Mouse (Mus musculus): ENCODE measurements around the gene Caln1. TPM values are rescaled to one million over a fixed set of nuclear protein-coding genes. Genes with fewer than 3 reads are reported as not detected.

The Caln1 gene
- total RNA-seq, 2 experiments from 2014 or later = 0.05 TPM; not detected in 1

DNA sequence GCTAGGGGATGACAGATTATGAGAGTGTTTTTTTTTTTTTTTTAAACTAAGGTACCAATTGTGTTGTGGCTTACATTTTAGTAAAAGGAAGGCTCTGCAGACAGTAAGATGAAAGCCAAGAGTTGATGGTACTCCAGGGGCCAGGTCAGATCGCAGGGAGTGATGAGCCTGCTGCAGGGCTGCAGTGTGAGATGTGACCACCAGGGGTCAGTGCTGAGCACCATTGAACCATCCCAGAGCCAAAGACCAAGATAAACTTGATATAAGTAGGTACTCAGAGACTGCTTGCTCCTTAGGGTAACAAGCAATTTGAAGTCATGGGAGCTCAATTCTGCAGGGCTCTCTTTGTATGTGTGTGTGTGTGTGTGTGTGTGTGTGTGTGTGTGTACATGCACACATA lies 35.9 kb downstream of the Caln1 start:
- peak; percentile 86 for TF ChIP-seq CTCF (IDR thresholded peaks at IDR 0.05)
- intact Hi-C loops (cut with DNase I) = loop anchor here (10.0 kb wide), 1 partner anchor 450 kb away; no protein-coding TSS in a partner anchor
- H3K4me3 ChIP-seq = no peak overlapping the region
- no peak overlapping the region for H3K27ac ChIP-seq
- DNase-seq = peak; percentile 26

DNA sequence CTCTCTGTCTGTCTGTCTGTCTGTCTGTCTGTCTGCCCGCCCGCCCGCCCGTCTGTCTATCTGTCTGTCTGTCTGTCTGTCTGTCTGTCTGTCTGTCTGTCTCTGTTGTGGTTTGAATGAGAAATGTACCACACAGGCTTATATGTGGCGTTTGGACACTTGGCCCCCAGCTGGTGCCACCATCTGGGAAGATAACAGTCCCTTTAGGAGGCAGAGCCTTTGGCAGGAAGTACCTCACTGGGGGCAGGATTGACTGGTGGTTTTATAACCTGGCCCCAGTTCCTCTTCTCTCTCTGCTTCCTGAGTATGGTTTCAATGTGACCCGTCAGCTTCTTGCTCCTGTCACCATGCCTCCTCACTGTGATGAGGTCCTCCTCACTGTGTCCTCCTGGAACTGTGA lies 40.5 kb downstream of the Caln1 start:
- Histone ChIP-seq H3K4me3 (no peak overlapping the region), H3K27ac (no peak overlapping the region)
- no peak for TF ChIP-seq CTCF (IDR thresholded peaks at IDR 0.05)
- DNase-seq = no peak
- intact Hi-C loops (cut with DNase I) = loop anchor here (10.0 kb wide), 1 partner anchor 445 kb away; no protein-coding TSS in a partner anchor

DNA sequence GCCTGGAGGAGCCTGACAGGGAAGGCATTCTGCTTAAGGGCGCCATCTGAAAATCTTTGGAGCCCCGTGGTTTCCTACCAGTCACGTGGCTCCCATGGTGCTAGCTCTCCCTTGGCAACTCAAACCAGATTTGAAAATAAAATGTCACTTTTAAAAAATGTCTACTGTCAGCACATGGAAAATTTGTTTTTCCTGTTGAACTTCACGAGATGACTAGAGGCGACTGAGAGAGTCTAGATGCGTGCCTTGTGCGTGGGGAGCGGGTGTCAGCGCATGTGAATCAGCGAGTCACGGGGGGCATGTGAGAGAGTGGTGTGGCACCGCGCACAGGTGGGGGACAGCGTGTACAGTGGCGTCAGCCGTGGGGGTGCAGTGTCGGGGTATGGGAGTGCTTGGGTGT lies 42.3 kb downstream of the Caln1 start:
- H3K27ac ChIP-seq = no peak overlapping the region
- no peak for TF ChIP-seq CTCF (IDR thresholded peaks at IDR 0.05)
- intact Hi-C loops (cut with DNase I) = no loop called here
- no peak for DNase-seq
- no peak overlapping the region for H3K4me3 ChIP-seq

DNA sequence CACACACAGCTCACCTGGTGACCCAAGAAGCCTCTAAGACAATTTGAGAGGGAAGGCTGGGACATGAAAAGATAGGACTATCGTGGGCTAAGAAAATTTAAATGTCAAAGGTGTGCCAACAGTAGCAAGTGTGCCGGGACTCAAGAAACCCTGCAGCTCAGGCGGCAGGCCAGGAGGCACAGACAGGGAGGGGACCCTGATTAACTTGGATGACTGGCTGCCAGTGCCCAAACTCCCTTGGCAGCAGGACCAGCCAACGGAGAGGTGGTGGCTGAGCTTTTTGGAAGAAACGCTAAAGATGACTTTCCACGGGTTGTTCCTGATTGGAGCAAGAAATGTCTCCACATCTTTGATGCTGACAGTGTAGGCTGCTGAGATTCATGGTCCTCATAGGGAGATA lies 78.2 kb downstream of the Caln1 start:
- Histone ChIP-seq H3K4me3 (no peak overlapping the region), H3K27ac (no peak overlapping the region)
- no peak for TF ChIP-seq CTCF (IDR thresholded peaks at IDR 0.05)
- intact Hi-C loops (cut with DNase I) = no loop called here
- DNase-seq = no peak

DNA sequence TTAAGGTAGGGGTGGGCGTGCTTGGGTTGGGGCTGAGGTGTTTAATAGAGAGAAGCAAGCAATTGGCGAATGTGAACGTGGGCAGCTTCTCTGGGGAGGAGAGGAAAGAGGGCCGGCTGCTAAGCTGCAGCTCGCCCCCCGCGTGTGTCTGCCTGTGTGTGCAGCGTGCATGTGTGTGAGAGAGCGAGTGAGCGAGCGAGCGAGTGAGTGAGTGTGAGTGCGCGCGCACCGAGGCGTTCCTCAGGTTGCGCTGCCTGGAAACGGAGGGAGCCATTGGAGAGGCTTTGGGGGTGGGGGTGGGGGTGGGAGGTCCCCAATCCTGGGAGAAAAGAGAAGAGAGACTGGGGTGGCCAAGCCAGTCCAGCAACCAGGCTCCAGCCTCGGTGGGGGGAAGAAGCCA lies 79.2 kb downstream of the Caln1 start:
- intact Hi-C loops (cut with DNase I) = no loop called here
- H3K27ac ChIP-seq = no peak overlapping the region
- TF ChIP-seq CTCF (IDR thresholded peaks at IDR 0.05) = no peak
- DNase-seq = no peak
- H3K4me3 ChIP-seq = no peak overlapping the region

DNA sequence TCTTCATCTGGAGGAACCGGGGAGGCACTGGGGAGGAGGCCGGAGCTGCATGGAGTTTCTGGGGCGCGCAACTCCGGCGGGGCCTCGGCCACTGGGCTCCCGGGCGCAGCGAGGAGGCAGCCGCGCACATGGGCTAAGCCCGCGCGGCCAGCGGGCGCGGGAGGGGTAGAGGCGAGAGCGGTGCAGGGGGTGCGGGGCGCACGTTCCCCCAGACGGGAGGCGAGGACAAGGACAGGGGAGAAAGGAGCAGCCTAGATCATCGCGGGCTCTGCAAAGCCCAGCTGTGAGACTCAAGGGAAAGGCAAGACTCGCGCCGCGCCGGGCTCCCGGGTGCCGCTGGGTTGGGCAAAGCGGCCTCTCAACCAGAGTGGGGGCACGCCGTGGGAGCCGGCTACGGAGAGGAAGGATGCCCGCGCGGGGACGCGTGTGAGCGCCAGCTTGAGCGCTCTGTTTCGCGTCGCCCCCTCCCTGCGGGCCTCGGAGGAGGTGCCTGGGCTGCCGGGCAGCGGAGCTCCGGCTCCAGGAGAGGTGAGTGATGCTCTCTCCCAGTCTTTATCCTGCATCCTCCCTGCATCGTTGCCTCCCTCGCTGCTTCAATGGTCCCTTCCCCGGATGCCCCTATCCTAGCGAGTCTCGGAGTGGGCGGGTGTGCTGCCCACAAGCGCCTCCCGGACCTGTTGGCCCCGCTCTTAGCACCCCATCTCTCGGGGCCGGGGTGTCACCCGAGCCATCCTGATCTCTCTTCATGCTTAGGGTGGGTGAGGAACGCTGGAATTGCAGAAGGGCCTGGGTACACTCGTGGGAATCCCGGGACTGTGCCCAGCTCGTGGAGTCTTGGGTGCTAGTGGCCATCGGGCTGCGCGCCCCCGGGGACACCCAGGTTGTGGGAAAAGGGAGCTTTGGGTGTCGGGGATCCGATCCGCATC lies 79.9 kb downstream of the Caln1 start:
- Histone ChIP-seq H3K4me3 (no peak overlapping the region), H3K27ac (no peak overlapping the region)
- intact Hi-C loops (cut with DNase I) = no loop called here
- no peak for DNase-seq
- no peak for TF ChIP-seq CTCF (IDR thresholded peaks at IDR 0.05)

- no peak for TF ChIP-seq CTCF (IDR thresholded peaks at IDR 0.05)
- no peak overlapping the region for H3K4me3 ChIP-seq
- no peak overlapping the region for H3K27ac ChIP-seq
- intact Hi-C loops (cut with DNase I) = no loop called here
- no peak for DNase-seq
These were observed 80.8 kb downstream of the Caln1 start for GRCm38 (mm10) chr5:130450031-130450541.

DNA sequence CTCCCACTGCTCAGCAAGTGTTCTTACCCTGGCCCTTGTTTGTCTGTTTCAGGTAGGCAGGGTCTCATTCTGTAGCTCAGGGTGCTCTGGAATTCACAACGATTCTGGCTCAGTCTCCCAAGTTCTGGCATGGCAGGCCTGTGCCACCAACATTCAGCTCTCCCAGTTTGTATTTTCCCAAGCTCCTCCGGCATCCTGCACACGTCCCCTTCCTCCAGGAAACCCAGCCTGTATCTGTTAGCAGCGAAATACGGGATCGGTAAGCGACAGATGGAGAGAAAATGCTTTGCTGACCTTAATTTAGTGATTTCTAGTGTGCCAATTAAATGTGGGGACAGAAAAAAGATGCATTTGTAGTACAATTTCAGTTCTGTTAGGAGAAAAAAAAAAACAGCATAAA lies 88.8 kb downstream of the Caln1 start:
- no peak for TF ChIP-seq CTCF (IDR thresholded peaks at IDR 0.05)
- Histone ChIP-seq H3K4me3 (no peak overlapping the region), H3K27ac (no peak overlapping the region)
- intact Hi-C loops (cut with DNase I) = no loop called here
- DNase-seq = no peak

GRCm38 (mm10) chr5:130472209-130472608 lies 103.0 kb downstream of the Caln1 start:
- no peak for DNase-seq
- H3K27ac ChIP-seq = no peak overlapping the region
- intact Hi-C loops (cut with DNase I) = no loop called here
- no peak overlapping the region for H3K4me3 ChIP-seq
- no peak for TF ChIP-seq CTCF (IDR thresholded peaks at IDR 0.05)

- intact Hi-C loops (cut with DNase I) = no loop called here
- no peak for TF ChIP-seq CTCF (IDR thresholded peaks at IDR 0.05)
- H3K4me3 ChIP-seq = no peak overlapping the region
- no peak for DNase-seq
- H3K27ac ChIP-seq = no peak overlapping the region
These were observed 105.6 kb downstream of the Caln1 start for GRCm38 (mm10) chr5:130474876-130475275.

DNA sequence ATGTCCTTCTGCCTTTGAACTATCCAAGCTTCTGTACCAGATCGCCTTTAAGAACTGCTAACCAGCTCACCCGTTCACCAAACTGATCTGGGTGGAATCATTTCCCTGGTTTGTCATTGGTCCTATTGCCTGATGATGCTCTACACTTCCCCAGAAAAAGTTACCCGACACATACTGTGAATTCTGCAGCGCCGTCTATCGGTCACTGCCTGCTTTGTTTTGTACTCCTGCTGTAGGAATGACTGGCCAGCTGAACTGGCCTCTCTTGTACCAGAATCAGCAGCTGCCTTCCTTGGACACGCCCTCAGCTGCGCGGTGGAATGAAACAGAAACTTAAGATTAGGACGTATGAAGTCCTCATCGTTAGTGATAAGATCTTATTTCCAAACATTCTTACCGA lies 107.5 kb downstream of the Caln1 start:
- intact Hi-C loops (cut with DNase I) = no loop called here
- no peak for DNase-seq
- Histone ChIP-seq H3K27ac (no peak overlapping the region), H3K4me3 (no peak overlapping the region)
- peak; percentile 28; the same call in 1 of the 2 replicates for TF ChIP-seq CTCF (IDR thresholded peaks at IDR 0.05)

GRCm38 (mm10) chr5:130480290-130480689 lies 111.0 kb downstream of the Caln1 start:
- no peak overlapping the region for H3K27ac ChIP-seq
- TF ChIP-seq CTCF (IDR thresholded peaks at IDR 0.05) = no peak
- intact Hi-C loops (cut with DNase I) = no loop called here

GRCm38 (mm10) chr5:130491471-130491870 lies 122.2 kb downstream of the Caln1 start:
- no peak for TF ChIP-seq CTCF (IDR thresholded peaks at IDR 0.05)
- H3K27ac ChIP-seq = no peak overlapping the region
- intact Hi-C loops (cut with DNase I) = no loop called here
- H3K4me3 ChIP-seq = no peak overlapping the region
- DNase-seq = no peak

More at GRCm38 (mm10) chr5:130480290-130480689, 111.0 kb downstream of the Caln1 start:
- no peak for DNase-seq
- H3K4me3 ChIP-seq = no peak overlapping the region

Measured in gastrocnemius, adult 2 months (tissue).